Mouse (Mus musculus) neural tube, embryonic 14.5 days (tissue): ENCODE results near the gene Foxc1. TPM values are rescaled to one million over a fixed set of nuclear protein-coding genes. Genes with fewer than 3 reads are reported as not detected.
A peak's percentile ranks its signal among the peaks of the same experiment; 100 is the strongest.

ENCODE experiments used
- ATAC-seq: fragments of 200-750 bp; cut with Nextera tagmentation; 2 replicates; pipeline ENCODE4 v1.8.0; 2017; ENCODE audit warnings: low read depth, mild to moderate bottlenecking, moderate TSS enrichment, moderate library complexity
- H3K27ac ChIP-seq: fragments of 300-500 bp; sonication (generic); 2 replicates; pipeline ENCODE4 v1.5.1; 2014; ENCODE audit warnings: low read depth, mild to moderate bottlenecking, control low read depth, low read length, moderate library complexity, mixed read lengths
- H3K27me3 ChIP-seq: fragments of 300-500 bp; sonication (generic); 2 replicates; pipeline ENCODE4 v1.6.1; 2014; ENCODE audit warnings: low read length; ENCODE audit not compliant: control insufficient read depth, insufficient read depth
- H3K36me3 ChIP-seq: fragments of 300-500 bp; sonication (generic); 2 replicates; pipeline ENCODE4 v1.6.1; 2014; ENCODE audit warnings: low read length, mixed read lengths; ENCODE audit not compliant: control insufficient read depth, insufficient read depth
- H3K4me1 ChIP-seq: fragments of 300-500 bp; sonication (generic); 2 replicates; pipeline ENCODE4 v1.6.1; 2014; ENCODE audit warnings: low read length; ENCODE audit not compliant: control insufficient read depth, insufficient read depth
- H3K4me2 ChIP-seq: fragments of 300-500 bp; sonication (generic); 2 replicates; pipeline ENCODE4 v1.6.1; 2014; ENCODE audit warnings: mild to moderate bottlenecking, low read depth, low read length, control low read depth
- H3K4me3 ChIP-seq: fragments of 300-500 bp; sonication (generic); 2 replicates; pipeline ENCODE4 v1.5.1; 2014; ENCODE audit warnings: low read depth, low read length, control low read depth, mixed read lengths
- H3K9ac ChIP-seq: fragments of 300-500 bp; sonication (generic); replicated peaks from 2 replicates; pipeline ENCODE4 v1.6.1; 2014; ENCODE audit warnings: low read depth, mild to moderate bottlenecking, control low read depth, low read length, mixed read lengths
- H3K9me3 ChIP-seq: fragments of 300-500 bp; sonication (generic); 2 replicates; pipeline ENCODE4 v1.6.1; 2016; ENCODE audit warnings: low read length; ENCODE audit not compliant: control insufficient read depth
- WGBS: fragments of 180-500 bp; shearing (Covaris S2); extraction: QIAGEN DNeasy Blood & Tissue Kit; methylation state at CpG from one replicate; pipeline ENCODE4 v1.1.7; 2014; 5-methylcytosine and 5-hydroxymethylcytosine counted together
- polyA plus RNA-seq: library from polyadenylated mRNA; unstranded; fragments of >200 nt; fragmentation: Nextera tagmentation; extraction: Ambion mirVana; gene quantifications from 2 replicates; pipeline ENCODE4 v1.2.1, GENCODE M21; 2014

Gene Foxc1
- polyA plus RNA-seq, 1 experiment from 2014 or later: 0.50 TPM

- no peaks in the 10 kb centered on the region for H3K36me3 ChIP-seq
- 28% methylated on average over 5 of the region's 5 CpGs for whole genome bisulfite sequencing
- no peak overlapping the region for H3K9ac ChIP-seq
- no peak overlapping the region for H3K4me3 ChIP-seq
- no peak overlapping the region for H3K27ac ChIP-seq
- H3K4me1 ChIP-seq: peaks cover 4% of the 10 kb centered on the region; the same call in 1 of the 2 replicates
- H3K9me3 ChIP-seq: no peaks in the 10 kb centered on the region
- peak; percentile 38; the same call in 1 of the 2 replicates for ATAC-seq
- no peaks in the 10 kb centered on the region for H3K27me3 ChIP-seq
- no peak overlapping the region for H3K4me2 ChIP-seq
Measured at GRCm38 (mm10) chr13:31849258-31849971, 43.0 kb downstream of the Foxc1 start.

GRCm38 (mm10) chr13:31853564-31853963 lies 47.1 kb downstream of the Foxc1 start:
- no peaks in the 10 kb centered on the region for H3K9me3 ChIP-seq
- no peak overlapping the region for H3K27ac ChIP-seq
- ATAC-seq: no peak
- no peak overlapping the region for H3K4me2 ChIP-seq
- WGBS: 40% methylated on average over 2 of the region's 2 CpGs
- no peak overlapping the region for H3K4me3 ChIP-seq
- no peaks in the 10 kb centered on the region for H3K36me3 ChIP-seq
- H3K27me3 ChIP-seq: no peaks in the 10 kb centered on the region
- H3K9ac ChIP-seq: no peak overlapping the region
- H3K4me1 ChIP-seq: peaks cover 4% of the 10 kb centered on the region; the same call in 1 of the 2 replicates

GRCm38 (mm10) chr13:31854000-31854399 lies 47.6 kb downstream of the Foxc1 start:
- H3K4me2 ChIP-seq: no peak overlapping the region
- no peaks in the 10 kb centered on the region for H3K27me3 ChIP-seq
- no peak overlapping the region for H3K9ac ChIP-seq
- ATAC-seq: no peak
- no peak overlapping the region for H3K4me3 ChIP-seq
- WGBS: 80% methylated on average over 4 of the region's 4 CpGs
- H3K4me1 ChIP-seq: peaks cover 4% of the 10 kb centered on the region; the same call in 1 of the 2 replicates
- H3K9me3 ChIP-seq: no peaks in the 10 kb centered on the region
- no peak overlapping the region for H3K27ac ChIP-seq
- no peaks in the 10 kb centered on the region for H3K36me3 ChIP-seq

- H3K27me3 ChIP-seq: no peaks in the 10 kb centered on the region
- 96% methylated on average over 5 of the region's 5 CpGs for WGBS
- H3K4me1 ChIP-seq: no peaks in the 10 kb centered on the region
Measured at GRCm38 (mm10) chr13:31860200-31860599, 53.8 kb downstream of the Foxc1 start.

More at GRCm38 (mm10) chr13:31860200-31860599, 53.8 kb downstream of the Foxc1 start:
- Histone ChIP-seq H3K9ac (no peak overlapping the region), H3K4me2 (no peak overlapping the region), H3K36me3 (no peaks in the 10 kb centered on the region), H3K4me3 (no peak overlapping the region), H3K9me3 (no peaks in the 10 kb centered on the region), H3K27ac (no peak overlapping the region)
- ATAC-seq: no peak

Other genes with a start within 250 kb of the Foxc1 start
- not detected in 2 replicates for gene A530084C06Rik, start 247.3 kb upstream of the Foxc1 start, polyA plus RNA-seq
- 3.4 and 4.5 TPM in 2 replicates for gene Foxf2, start 180.8 kb upstream of the Foxc1 start, polyA plus RNA-seq